Mouse (Mus musculus) spleen, adult 2 months (tissue): Measurements from ENCODE around the gene Bicc1.

Source experiments
- CTCF ChIP-seq: fragments of 200-500 bp; IDR thresholded peaks from 2 replicates; pipeline ENCODE4 v1.5.1; 2011; ENCODE audit warnings: mild to moderate bottlenecking, inconsistent platforms; ENCODE audit not compliant: insufficient read depth, insufficient read length, insufficient replicate concordance; ENCODE audit errors: extremely low read depth
- POLR2A ChIP-seq: fragments of 200-500 bp; IDR thresholded peaks from 2 replicates; pipeline ENCODE4 v1.6.1; 2011; ENCODE audit warnings: low read depth, low read length, inconsistent platforms

GRCm38 (mm10) chr10:70924348-70924747 is 235.2 kb downstream of the Bicc1 start:
- no peak for TF ChIP-seq POLR2A
- no peak for TF ChIP-seq CTCF
